ENCODE assay signal across 7 mouse cellular contexts in genomic region chr5:31221304-31221945, GRCm38 (mm10). TPM values are rescaled to one million over a fixed set of nuclear protein-coding genes. Genes with fewer than 3 reads are reported as not detected.
DNase-seq lines count a peak whose midpoint lies in the region; ATAC-seq and TF ChIP-seq lines count a peak whose summit lies in the region.

No protein-coding gene starts in this region.

- no peak for TF ChIP-seq CTCF in testis, adult 2 months (IDR thresholded peaks at IDR 0.05; ENCODE audit: control insufficient read depth, insufficient read depth, insufficient replicate concordance, low read depth, low read length)
- TF ChIP-seq CTCF in brain, embryonic 14.5 days (IDR thresholded peaks at IDR 0.05; ENCODE audit: borderline replicate concordance, extremely low read depth, insufficient read depth, insufficient read length), result peak; percentile 59; the same call in 1 of the 2 replicates

- peak overlapping the region; percentile 100 for H3K27ac ChIP-seq in testis, adult 2 months (ENCODE audit: control insufficient read depth, insufficient read depth, low read depth, low read length)
- H3K27ac ChIP-seq in forebrain, embryonic 15.5 days (replicated peaks), result peak overlapping the region; percentile 93
- H3K27ac ChIP-seq in midbrain, embryonic 10.5 days (replicated peaks), result peak overlapping the region; percentile 95

- no peaks in the 10 kb centered on the region for H3K9me3 ChIP-seq in forebrain, embryonic 15.5 days
- H3K9me3 ChIP-seq in midbrain, embryonic 10.5 days (replicated peaks), result no peaks in the 10 kb centered on the region

- H3K9ac ChIP-seq in forebrain, embryonic 15.5 days (replicated peaks), result peak overlapping the region; percentile 84

- no peaks in the 10 kb centered on the region for H3K4me1 ChIP-seq in testis, adult 2 months (ENCODE audit: control insufficient read depth, insufficient read depth, low read length)
- H3K4me1 ChIP-seq in forebrain, embryonic 15.5 days, result peaks cover 21% of the 10 kb centered on the region
- H3K4me1 ChIP-seq in midbrain, embryonic 10.5 days, result peaks cover 24% of the 10 kb centered on the region

- 9% methylated on average over 11 of the region's 11 CpGs for WGBS in forebrain, embryonic 15.5 days
- WGBS in midbrain, embryonic 10.5 days, result 12% methylated on average over 11 of the region's 11 CpGs

- no peaks in the 10 kb centered on the region for H3K36me3 ChIP-seq in testis, adult 2 months (ENCODE audit: control insufficient read depth, insufficient read depth, low read length)
- no peaks in the 10 kb centered on the region for H3K36me3 ChIP-seq in forebrain, embryonic 15.5 days
- H3K36me3 ChIP-seq in midbrain, embryonic 10.5 days, result peaks cover 10% of the 10 kb centered on the region; the same call in 1 of the 2 replicates

- peak; percentile 4; the same call in 1 of the 2 replicates for ATAC-seq in forebrain, embryonic 15.5 days (replicated peaks)

- H3K27me3 ChIP-seq in testis, adult 2 months (ENCODE audit: control insufficient read depth, insufficient read depth, low read length), result no peaks in the 10 kb centered on the region
- no peaks in the 10 kb centered on the region for H3K27me3 ChIP-seq in forebrain, embryonic 15.5 days
- H3K27me3 ChIP-seq in midbrain, embryonic 10.5 days (ENCODE audit: low read depth, poor library complexity, severe bottlenecking), result no peaks in the 10 kb centered on the region

- no peak for TF ChIP-seq POLR2A in testis, adult 2 months (IDR thresholded peaks at IDR 0.05; ENCODE audit: control insufficient read depth, low read depth, low read length)
- no peak for TF ChIP-seq POLR2A in brain, embryonic 14.5 days (IDR thresholded peaks at IDR 0.05; ENCODE audit: borderline replicate concordance, extremely low read depth, insufficient read depth, insufficient read length, poor library complexity, severe bottlenecking)

- no peak for DNase-seq in testis, postnatal 10 days (ENCODE audit: low spot score)
- peak; percentile 87 for DNase-seq in brain, embryonic 14.5 days (ENCODE audit: low read depth)
- DNase-seq in kidney, postnatal 10 days, result peak; percentile 69
- DNase-seq in midbrain, embryonic 10.5 days (ENCODE audit: low spot score), result peak; percentile 57
- DNase-seq in thymus, postnatal 25 days, result peak; percentile 47

- H3K4me3 ChIP-seq in testis, adult 2 months (ENCODE audit: control insufficient read depth, low read depth, low read length), result peak overlapping the region; percentile 99
- H3K4me3 ChIP-seq in forebrain, embryonic 15.5 days, result peak overlapping the region; percentile 89
- peak overlapping the region; percentile 96 for H3K4me3 ChIP-seq in midbrain, embryonic 10.5 days

- peak overlapping the region; percentile 84 for H3K4me2 ChIP-seq in forebrain, embryonic 15.5 days (replicated peaks)

RNA-seq across cellular contexts. Expression of gene Ppm1g, which starts 0.9 kb away (rescaled TPM):
- polyA plus RNA-seq in testis, adult 2 months (2012; rRNA removed), result 392 and 429 TPM in 2 replicates
- polyA plus RNA-seq in brain, embryonic 14.5 days (2012; rRNA removed), result 143 and 192 TPM in 2 replicates
- 170 TPM in 2 replicates for polyA plus RNA-seq in forebrain, embryonic 15.5 days (2015; fragmentation: Nextera tagmentation; extraction: Ambion mirVana)
- 195 and 214 TPM in 2 replicates for polyA plus RNA-seq in midbrain, embryonic 10.5 days (2016; fragmentation: Nextera tagmentation; extraction: Ambion mirVana)

RNA-seq across cellular contexts. Expression of gene Nrbp1, which starts 19.2 kb away (rescaled TPM):
- polyA plus RNA-seq in testis, adult 2 months (2012; rRNA removed), result 62.5 and 64.2 TPM in 2 replicates
- 143 and 175 TPM in 2 replicates for polyA plus RNA-seq in brain, embryonic 14.5 days (2012; rRNA removed)
- polyA plus RNA-seq in forebrain, embryonic 15.5 days (2015; fragmentation: Nextera tagmentation; extraction: Ambion mirVana), result 156 and 157 TPM in 2 replicates
- 160 and 171 TPM in 2 replicates for polyA plus RNA-seq in midbrain, embryonic 10.5 days (2016; fragmentation: Nextera tagmentation; extraction: Ambion mirVana)

RNA-seq across cellular contexts. Expression of gene Zfp513, which starts 19.3 kb away (rescaled TPM):
- 53.2 and 60.0 TPM in 2 replicates for polyA plus RNA-seq in testis, adult 2 months (2012; rRNA removed)
- 62.0 and 96.9 TPM in 2 replicates for polyA plus RNA-seq in brain, embryonic 14.5 days (2012; rRNA removed)
- 16.3 and 17.7 TPM in 2 replicates for polyA plus RNA-seq in forebrain, embryonic 15.5 days (2015; fragmentation: Nextera tagmentation; extraction: Ambion mirVana)
- polyA plus RNA-seq in midbrain, embryonic 10.5 days (2016; fragmentation: Nextera tagmentation; extraction: Ambion mirVana), result 11.5 and 13.8 TPM in 2 replicates

RNA-seq across cellular contexts. Expression of gene Gm9970, which starts 19.6 kb away (rescaled TPM):
- 86.1 and 103 TPM in 2 replicates for polyA plus RNA-seq in testis, adult 2 months (2012; rRNA removed)
- 0.15 TPM in 1 of 2 replicates, not detected in the other for polyA plus RNA-seq in brain, embryonic 14.5 days (2012; rRNA removed)
- 0.34 TPM in 1 of 2 replicates, not detected in the other for polyA plus RNA-seq in forebrain, embryonic 15.5 days (2015; fragmentation: Nextera tagmentation; extraction: Ambion mirVana)
- polyA plus RNA-seq in midbrain, embryonic 10.5 days (2016; fragmentation: Nextera tagmentation; extraction: Ambion mirVana), result 0.23 and 0.36 TPM in 2 replicates

RNA-seq across cellular contexts. Expression of gene Eif2b4, which starts 28.2 kb away (rescaled TPM):
- 107 and 116 TPM in 2 replicates for polyA plus RNA-seq in testis, adult 2 months (2012; rRNA removed)
- polyA plus RNA-seq in brain, embryonic 14.5 days (2012; rRNA removed), result 53.3 and 58.6 TPM in 2 replicates
- polyA plus RNA-seq in forebrain, embryonic 15.5 days (2015; fragmentation: Nextera tagmentation; extraction: Ambion mirVana), result 78.8 and 87.0 TPM in 2 replicates
- 86.3 and 87.7 TPM in 2 replicates for polyA plus RNA-seq in midbrain, embryonic 10.5 days (2016; fragmentation: Nextera tagmentation; extraction: Ambion mirVana)
